ENCODE assay signal across 10 mouse cellular contexts in the genomic region with DNA sequence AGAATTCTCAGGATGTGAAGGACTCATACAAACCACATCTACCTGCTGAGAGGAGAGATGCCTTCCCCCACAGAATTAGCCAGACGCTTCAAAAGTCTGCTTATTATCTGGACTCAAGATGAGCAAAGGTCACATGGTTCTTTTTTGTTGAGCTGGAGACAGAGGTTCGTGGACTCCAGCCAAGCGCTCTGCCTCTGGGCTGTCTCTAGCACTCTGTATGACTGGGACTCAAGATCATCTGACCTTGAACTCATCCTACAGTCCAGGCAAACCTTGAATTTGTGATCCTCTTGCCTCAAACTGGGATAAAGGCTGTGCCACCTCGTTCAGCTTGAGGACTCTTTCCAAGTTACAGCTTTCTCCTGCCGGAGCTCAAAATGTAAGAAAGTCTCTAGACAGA. TPM values are rescaled to one million over a fixed set of nuclear protein-coding genes. Genes with fewer than 3 reads are reported as not detected.
DNase-seq lines count a peak whose midpoint lies in the region; ATAC-seq and TF ChIP-seq lines count a peak whose summit lies in the region.
"Had no signal": no experiment of that assay in that cellular context is flagged by ENCODE, and none has a peak within 500 bp of the region (broad histone marks: within the 10 kb centered on the region; RNA-seq: fewer than 3 reads in every experiment).

No protein-coding gene starts in this region.

- H3K9me3 ChIP-seq in heart, postnatal 0 days (replicated peaks; ENCODE audit: control insufficient read depth, low read length), result no peaks in the 10 kb centered on the region
- H3K9me3 ChIP-seq in midbrain, embryonic 16.5 days (replicated peaks; ENCODE audit: control insufficient read depth, low read length, poor library complexity, severe bottlenecking), result no peaks in the 10 kb centered on the region
- no peaks in the 10 kb centered on the region for H3K9me3 ChIP-seq in hindbrain, embryonic 13.5 days
- H3K9me3 ChIP-seq: embryonic facial prominence, embryonic 10.5 days had no signal

- DNase-seq in ovary, adult 18-20 months (ENCODE audit: low spot score), result peak; percentile 56
- DNase-seq in ovary, postnatal 14 days (ENCODE audit: low spot score), result no peak
- DNase-seq in adrenal gland, postnatal 14 days, result peak; percentile 71
- no peak for DNase-seq in heart, postnatal 0 days (ENCODE audit: low spot score)
- DNase-seq in left cerebral cortex, postnatal 14 days (ENCODE audit: low spot score in 2 of 2), result no peak
- DNase-seq: cerebellum, adult 11 months; lung, postnatal 4 days had no signal

- no peak for TF ChIP-seq EP300 in heart, postnatal 0 days (IDR thresholded peaks at IDR 0.05; ENCODE audit: low read depth)

- intact Hi-C loops in left cerebral cortex, postnatal 14 days (cut with DNase I), result loop anchor here (5.0 kb wide), 1 partner anchor 98 kb away; no protein-coding TSS in a partner anchor

- no peak overlapping the region for H3K4me2 ChIP-seq in heart, postnatal 0 days (ENCODE audit: low read depth, low read length)
- no peak overlapping the region for H3K4me2 ChIP-seq in midbrain, embryonic 16.5 days (ENCODE audit: low read length)
- H3K4me2 ChIP-seq in hindbrain, embryonic 13.5 days, result no peak overlapping the region

- H3K9ac ChIP-seq in heart, postnatal 0 days (replicated peaks; ENCODE audit: low read depth, low read length), result no peak overlapping the region
- H3K9ac ChIP-seq in midbrain, embryonic 16.5 days (ENCODE audit: low read depth, low read length), result no peak overlapping the region
- H3K9ac ChIP-seq in hindbrain, embryonic 13.5 days, result no peak overlapping the region

- H3K27ac ChIP-seq in heart, postnatal 0 days (ENCODE audit: low read depth), result peak overlapping the region; percentile 65
- H3K27ac ChIP-seq in midbrain, embryonic 16.5 days (ENCODE audit: low read length), result no peak overlapping the region
- H3K27ac ChIP-seq in hindbrain, embryonic 13.5 days, result no peak overlapping the region
- H3K27ac ChIP-seq: embryonic facial prominence, embryonic 10.5 days had no signal

- no peak overlapping the region for H3K4me3 ChIP-seq in heart, postnatal 0 days (ENCODE audit: low read depth, low read length)
- no peak overlapping the region for H3K4me3 ChIP-seq in midbrain, embryonic 16.5 days (ENCODE audit: low read depth, low read length)
- no peak overlapping the region for H3K4me3 ChIP-seq in hindbrain, embryonic 13.5 days
- H3K4me3 ChIP-seq: embryonic facial prominence, embryonic 10.5 days had no signal

- peaks cover 12% of the 10 kb centered on the region; the same call in 1 of the 2 replicates for H3K4me1 ChIP-seq in heart, postnatal 0 days (ENCODE audit: control insufficient read depth, insufficient read depth)
- no peaks in the 10 kb centered on the region for H3K4me1 ChIP-seq in midbrain, embryonic 16.5 days (ENCODE audit: control insufficient read depth, insufficient read depth, low read length)
- H3K4me1 ChIP-seq in hindbrain, embryonic 13.5 days (replicated peaks), result 0 out of 2 replicates have a peak, but pooled peaks cover 2% of the 10 kb centered on the region
- H3K4me1 ChIP-seq: embryonic facial prominence, embryonic 10.5 days had no signal

- ATAC-seq in heart, postnatal 0 days (ENCODE audit: insufficient read depth, low read depth), result peak; percentile 54
- no peak for ATAC-seq in midbrain, embryonic 16.5 days
- no peak for ATAC-seq in hindbrain, embryonic 13.5 days (ENCODE audit: low FRiP score)

- H3K27me3 ChIP-seq in heart, postnatal 0 days (ENCODE audit: control insufficient read depth, insufficient read depth, low read length), result no peaks in the 10 kb centered on the region
- no peaks in the 10 kb centered on the region for H3K27me3 ChIP-seq in midbrain, embryonic 16.5 days (ENCODE audit: control insufficient read depth, insufficient read depth, low read depth, low read length)
- H3K27me3 ChIP-seq in hindbrain, embryonic 13.5 days, result no peaks in the 10 kb centered on the region

- WGBS in heart, postnatal 0 days, result 27% methylated on average over 5 of the region's 5 CpGs
- 54% methylated on average over 5 of the region's 5 CpGs for WGBS in midbrain, embryonic 16.5 days
- 65% methylated on average over 5 of the region's 5 CpGs for WGBS in hindbrain, embryonic 13.5 days

- H3K36me3 ChIP-seq in heart, postnatal 0 days (replicated peaks; ENCODE audit: control insufficient read depth, insufficient read depth, low read length), result no peaks in the 10 kb centered on the region
- H3K36me3 ChIP-seq in midbrain, embryonic 16.5 days (ENCODE audit: control insufficient read depth, insufficient read depth, low read length), result no peaks in the 10 kb centered on the region
- H3K36me3 ChIP-seq in hindbrain, embryonic 13.5 days, result no peaks in the 10 kb centered on the region
- H3K36me3 ChIP-seq: embryonic facial prominence, embryonic 10.5 days had no signal

- no peak for TF ChIP-seq CTCF in heart, postnatal 0 days (IDR thresholded peaks at IDR 0.05; ENCODE audit: low read depth)

RNA-seq across cellular contexts. Expression of gene Tm7sf3, which starts 21.5 kb away (rescaled TPM):
- 38.3 and 40.4 TPM in 2 replicates for total RNA-seq in adrenal gland, postnatal 14 days (2021)
- total RNA-seq in heart, postnatal 0 days (2014; rRNA removed; ENCODE audit: low replicate concordance), result 39.5 and 41.7 TPM in 2 replicates
- polyA plus RNA-seq in heart, postnatal 0 days (2015; fragmentation: Nextera tagmentation; extraction: Ambion mirVana), result 24.9 and 27.3 TPM in 2 replicates
- total RNA-seq in left cerebral cortex, postnatal 14 days (2021), result 10 to 100 TPM; 30.0 to 33.5 TPM
- polyA plus RNA-seq in midbrain, embryonic 16.5 days (2015; fragmentation: Nextera tagmentation; extraction: Ambion mirVana), result 31.7 and 32.7 TPM in 2 replicates
- 29.8 and 30.1 TPM in 2 replicates for polyA plus RNA-seq in hindbrain, embryonic 13.5 days (2015; fragmentation: Nextera tagmentation; extraction: Ambion mirVana)

RNA-seq across cellular contexts. Expression of gene Med21, which starts 21.8 kb away (rescaled TPM):
- total RNA-seq in adrenal gland, postnatal 14 days (2021), result 63.7 and 66.8 TPM in 2 replicates
- 85.9 and 86.8 TPM in 2 replicates for total RNA-seq in heart, postnatal 0 days (2014; rRNA removed; ENCODE audit: low replicate concordance)
- polyA plus RNA-seq in heart, postnatal 0 days (2015; fragmentation: Nextera tagmentation; extraction: Ambion mirVana), result 139 and 145 TPM in 2 replicates
- 10 to 100 TPM; 38.2 to 39.1 TPM for total RNA-seq in left cerebral cortex, postnatal 14 days (2021)
- polyA plus RNA-seq in midbrain, embryonic 16.5 days (2015; fragmentation: Nextera tagmentation; extraction: Ambion mirVana), result 105 and 108 TPM in 2 replicates
- polyA plus RNA-seq in hindbrain, embryonic 13.5 days (2015; fragmentation: Nextera tagmentation; extraction: Ambion mirVana), result 113 and 119 TPM in 2 replicates

Comparison
In these comparisons a context has a peak if more than half of its experiments do, and no peak if none do; other contexts are left out.
1. DNase-seq: peak in ovary, adult 18-20 months (single experiment) and adrenal gland, postnatal 14 days (single experiment); none in ovary, postnatal 14 days (single experiment), heart, postnatal 0 days (single experiment) and left cerebral cortex, postnatal 14 days (0 of 2).